ENCODE assay signal across 9 mouse cellular contexts in genomic region chr16:97844967-97845937, GRCm38 (mm10). TPM values are rescaled to one million over a fixed set of nuclear protein-coding genes. Genes with fewer than 3 reads are reported as not detected.
DNase-seq lines count a peak whose midpoint lies in the region; ATAC-seq and TF ChIP-seq lines count a peak whose summit lies in the region.
"Had no signal": no experiment of that assay in that cellular context is flagged by ENCODE, and none has a peak within 500 bp of the region (broad histone marks: within the 10 kb centered on the region; RNA-seq: fewer than 3 reads in every experiment).

No protein-coding gene starts in this region.

- WGBS in kidney, adult 2 months = 78% methylated on average over 12 of the region's 12 CpGs
- WGBS in kidney, embryonic 16.5 days = 75% methylated on average over 12 of the region's 12 CpGs
- WGBS in liver, embryonic 11.5 days = 75% methylated on average over 12 of the region's 12 CpGs
- 20% methylated on average over 12 of the region's 12 CpGs for WGBS in small intestine, adult 2 months

- H3K9me3 ChIP-seq in kidney, embryonic 16.5 days (ENCODE audit: low read length) = no peaks in the 10 kb centered on the region
- H3K9me3 ChIP-seq in liver, embryonic 11.5 days (ENCODE audit: control insufficient read depth, low read length) = no peaks in the 10 kb centered on the region

- TF ChIP-seq POLR2A in kidney, adult 2 months (IDR thresholded peaks at IDR 0.05; ENCODE audit: low read depth, low read length) = no peak
- TF ChIP-seq POLR2A in small intestine, adult 2 months (IDR thresholded peaks at IDR 0.05; ENCODE audit: low read depth, low read length) = no peak

- H3K36me3 ChIP-seq in kidney, adult 2 months (ENCODE audit: control insufficient read depth, insufficient read depth, low read length) = no peaks in the 10 kb centered on the region
- peaks cover 9% of the 10 kb centered on the region; the same call in 1 of the 2 replicates for H3K36me3 ChIP-seq in kidney, embryonic 16.5 days (ENCODE audit: insufficient read depth, low read length)
- H3K36me3 ChIP-seq in liver, embryonic 11.5 days (ENCODE audit: control insufficient read depth, insufficient read depth, low read length) = peaks cover 4% of the 10 kb centered on the region
- H3K36me3 ChIP-seq in small intestine, adult 2 months (ENCODE audit: control insufficient read depth, insufficient read depth, low read length) = 0 out of 2 replicates have a peak, but pooled peaks cover 1% of the 10 kb centered on the region

- H3K27ac ChIP-seq in kidney, adult 2 months (ENCODE audit: insufficient read depth, low read depth, low read length) = no peak overlapping the region
- no peak overlapping the region for H3K27ac ChIP-seq in kidney, embryonic 16.5 days (ENCODE audit: low read length)
- H3K27ac ChIP-seq in liver, embryonic 11.5 days (ENCODE audit: low read depth, low read length) = peak overlapping the region; percentile 52
- H3K27ac ChIP-seq in small intestine, adult 2 months (ENCODE audit: insufficient read depth, low read depth, low read length) = peak overlapping the region; percentile 73

- DNase-seq in kidney, adult 2 months = peak; percentile 11
- DNase-seq in adrenal gland, adult 8-10 months = peak; percentile 34
- no peak for DNase-seq in liver, embryonic 11.5 days (ENCODE audit: low spot score)
- DNase-seq in thymus, postnatal 14 days = no peak
- DNase-seq in frontal cortex, postnatal 10 days (ENCODE audit: low spot score in 2 of 2) = no peak
- DNase-seq: embryo, embryonic 11 days had no signal

- ATAC-seq in kidney, embryonic 16.5 days (ENCODE audit: low FRiP score, low TSS enrichment) = no peak
- no peak; the same call in 1 of the 2 replicates for ATAC-seq in liver, embryonic 11.5 days (replicated peaks; ENCODE audit: low FRiP score)
- ATAC-seq in megakaryocyte-erythroid progenitor cell, adult 5-6 weeks (replicated peaks; ENCODE audit: low FRiP score, low TSS enrichment, poor library complexity, severe bottlenecking) = no peak

- H3K27me3 ChIP-seq in kidney, adult 2 months (replicated peaks; ENCODE audit: control insufficient read depth, insufficient read depth, low read length) = no peaks in the 10 kb centered on the region
- H3K27me3 ChIP-seq in kidney, embryonic 16.5 days (ENCODE audit: insufficient read depth, low read length) = no peaks in the 10 kb centered on the region
- no peaks in the 10 kb centered on the region for H3K27me3 ChIP-seq in liver, embryonic 11.5 days (replicated peaks; ENCODE audit: control insufficient read depth, insufficient read depth, low read length)
- no peaks in the 10 kb centered on the region for H3K27me3 ChIP-seq in small intestine, adult 2 months (ENCODE audit: control insufficient read depth, insufficient read depth, low read length)

- H3K4me3 ChIP-seq in kidney, adult 2 months (ENCODE audit: insufficient read depth, low read depth, low read length) = no peak overlapping the region
- H3K4me3 ChIP-seq in kidney, embryonic 16.5 days (ENCODE audit: low read length) = no peak overlapping the region
- H3K4me3 ChIP-seq in liver, embryonic 11.5 days (ENCODE audit: low read depth, low read length) = no peak overlapping the region
- no peak overlapping the region for H3K4me3 ChIP-seq in small intestine, adult 2 months (ENCODE audit: low read depth, low read length)

- no peak overlapping the region for H3K9ac ChIP-seq in kidney, embryonic 16.5 days (replicated peaks; ENCODE audit: low read length)
- H3K9ac ChIP-seq in liver, embryonic 11.5 days (ENCODE audit: low read depth, low read length) = no peak overlapping the region

- H3K4me1 ChIP-seq in kidney, adult 2 months (ENCODE audit: control insufficient read depth, insufficient read depth, low read length) = no peaks in the 10 kb centered on the region
- peaks cover 11% of the 10 kb centered on the region for H3K4me1 ChIP-seq in kidney, embryonic 16.5 days (ENCODE audit: insufficient read depth, low read length)
- H3K4me1 ChIP-seq in liver, embryonic 11.5 days (replicated peaks; ENCODE audit: control insufficient read depth, insufficient read depth, low read length) = peaks cover 15% of the 10 kb centered on the region; the same call in 1 of the 2 replicates
- peaks cover 17% of the 10 kb centered on the region for H3K4me1 ChIP-seq in small intestine, adult 2 months (ENCODE audit: control insufficient read depth, insufficient read depth, insufficient read length, low read length)

- TF ChIP-seq CTCF in kidney, adult 2 months (conservative IDR thresholded peaks at IDR 0.05; ENCODE audit: insufficient read depth, insufficient read length, low read depth, low read length) = no peak
- no peak for TF ChIP-seq CTCF in small intestine, adult 2 months (IDR thresholded peaks at IDR 0.05; ENCODE audit: extremely low read depth, insufficient read length, insufficient replicate concordance, low read depth, low read length)

- H3K4me2 ChIP-seq in kidney, embryonic 16.5 days (replicated peaks; ENCODE audit: low read depth, low read length) = no peak overlapping the region
- no peak overlapping the region for H3K4me2 ChIP-seq in liver, embryonic 11.5 days

RNA-seq across cellular contexts. Expression of gene Prdm15, which starts 6.4 kb away (rescaled TPM):
- 5.6 and 7.3 TPM in 2 replicates for polyA plus RNA-seq in kidney, adult 2 months (2012; rRNA removed)
- 11.8 and 11.9 TPM in 2 replicates for polyA plus RNA-seq in kidney, embryonic 16.5 days (2015; fragmentation: Nextera tagmentation; extraction: Ambion mirVana)
- 10 to 100 TPM in 3 of 4 experiments, 1 to 10 TPM in 1; 8.8 to 17.4 (median 16.7) TPM for total RNA-seq in adrenal gland, adult 8-10 months (2022)
- 8.2 and 8.3 TPM in 2 replicates for polyA plus RNA-seq in liver, embryonic 11.5 days (2014; fragmentation: Nextera tagmentation; extraction: Ambion mirVana)
- polyA plus RNA-seq in small intestine, adult 2 months (2012; rRNA removed) = 6.5 and 8.5 TPM in 2 replicates
- total RNA-seq in megakaryocyte-erythroid progenitor cell, adult 5-6 weeks (2014; fragmentation: Nextera tagmentation) = 28.6 and 37.8 TPM in 2 replicates
- total RNA-seq in megakaryocyte-erythroid progenitor cell, adult 5-6 weeks (2017) = 9.7 and 13.4 TPM in 2 replicates

Comparison
In these comparisons a context has a peak if more than half of its experiments do, and no peak if none do; other contexts are left out.
1. DNase-seq: peak in kidney, adult 2 months (single experiment) and adrenal gland, adult 8-10 months (single experiment); none in liver, embryonic 11.5 days (single experiment), thymus, postnatal 14 days (single experiment) and frontal cortex, postnatal 10 days (0 of 2).
2. H3K27ac ChIP-seq: peak in liver, embryonic 11.5 days (single experiment) and small intestine, adult 2 months (single experiment); none in kidney, adult 2 months (single experiment) and kidney, embryonic 16.5 days (single experiment).